Mouse (Mus musculus): ENCODE data around the gene Hoxc6.

Gene Hoxc6

GRCm38 (mm10) chr15:103013238-103013984, 15.4 kb downstream of the Hoxc6 start:
- DNase-seq (ENCODE audit: low read depth, low spot score), result peak; percentile 51

- no peak for DNase-seq (ENCODE audit: low read depth, low spot score)
Observed at GRCm38 (mm10) chr15:103014166-103015008, 16.3 kb downstream of the Hoxc6 start.

- DNase-seq (ENCODE audit: low read depth, low spot score), result no peak
Observed at GRCm38 (mm10) chr15:103015009-103015399, 16.9 kb downstream of the Hoxc6 start.

DNA sequence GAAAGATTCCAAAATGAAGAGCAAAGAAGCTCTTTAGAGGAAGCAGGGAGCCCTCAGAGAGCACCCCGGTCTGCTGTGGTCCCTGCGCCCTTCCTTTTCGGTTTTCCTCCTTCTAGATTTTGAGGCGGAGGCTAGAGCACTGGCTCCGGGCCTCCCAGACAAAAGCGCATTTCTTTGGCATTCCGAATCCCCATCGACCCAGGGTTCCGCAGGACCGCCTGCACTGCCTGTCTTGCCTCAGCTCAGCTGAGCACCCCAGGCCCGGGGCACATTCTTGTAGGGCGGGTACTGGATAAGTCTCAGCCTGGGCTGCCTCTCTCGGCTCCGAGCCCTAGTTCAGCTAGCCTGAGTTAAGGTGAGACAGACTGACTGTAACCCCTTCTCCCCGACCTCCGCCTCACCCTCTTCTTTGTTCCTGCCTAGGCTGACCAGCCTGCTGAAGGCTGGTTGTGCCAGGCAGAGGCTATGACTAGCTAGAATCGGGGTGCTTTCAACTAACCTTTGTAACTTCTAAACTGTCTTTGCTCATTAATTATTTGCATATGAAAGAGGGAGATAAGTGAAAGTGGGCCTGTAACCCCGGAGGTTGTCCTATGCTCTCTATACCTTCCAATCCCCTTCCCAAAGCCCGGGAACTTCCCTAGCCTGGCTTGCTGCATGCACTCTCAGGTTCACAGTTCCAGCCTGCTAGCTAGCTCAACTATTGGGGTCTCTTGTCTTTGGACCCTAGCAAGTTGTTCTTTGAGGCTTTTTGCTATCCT, 17.5 kb downstream of the Hoxc6 start:
- DNase-seq (ENCODE audit: low read depth, low spot score), result no peak

DNA sequence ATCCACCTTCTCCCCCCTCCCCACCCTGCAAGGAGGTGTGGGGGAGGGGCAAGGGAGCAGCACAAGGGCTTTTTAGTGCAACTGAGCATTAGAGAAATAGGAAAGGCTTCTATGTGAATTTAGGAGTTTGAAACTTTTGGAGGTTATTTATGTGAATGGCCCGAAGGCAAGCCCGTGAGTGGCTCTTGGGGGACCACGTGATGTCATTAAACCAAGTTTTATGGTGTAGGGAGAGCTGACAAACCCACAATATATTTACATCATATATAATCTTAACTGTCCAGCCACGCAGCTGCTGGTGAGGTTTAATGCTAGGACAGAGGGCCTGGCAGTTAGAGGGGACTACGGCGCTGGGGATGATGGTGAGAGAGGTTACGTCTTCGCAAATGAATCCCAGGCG, 20.6 kb downstream of the Hoxc6 start, which contains the start of gene Hoxc4:
Gene Hoxc4, plus strand, starts transcription at position 299 of the 400 bp plus-strand sequence.
- no peak for DNase-seq (ENCODE audit: low read depth, low spot score)

DNA sequence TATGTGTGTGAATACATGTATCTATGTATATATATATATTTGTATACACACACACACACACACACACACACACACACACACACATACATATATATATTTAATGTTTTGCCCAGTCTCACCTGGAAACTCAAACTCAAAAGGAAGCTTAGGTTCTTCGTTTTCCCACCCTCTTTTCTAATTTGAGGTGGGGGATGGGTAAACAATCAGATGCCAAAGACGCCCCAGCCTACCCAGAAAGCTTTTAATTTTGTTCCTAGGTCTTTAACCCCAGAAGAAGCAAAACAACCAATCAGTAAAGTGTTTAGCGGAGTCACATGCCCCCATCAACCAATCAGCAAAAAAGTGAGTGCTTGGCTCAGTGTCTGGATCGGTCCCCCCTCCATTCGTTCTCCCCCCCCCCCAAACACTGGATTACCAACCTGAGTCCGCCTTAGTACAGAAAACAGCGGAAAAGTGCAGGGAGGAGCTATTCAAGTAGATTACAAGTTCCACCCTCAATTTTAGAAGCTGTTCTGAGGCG, 22.9 kb downstream of the Hoxc6 start:
- no peak for DNase-seq (ENCODE audit: low read depth, low spot score)

DNA sequence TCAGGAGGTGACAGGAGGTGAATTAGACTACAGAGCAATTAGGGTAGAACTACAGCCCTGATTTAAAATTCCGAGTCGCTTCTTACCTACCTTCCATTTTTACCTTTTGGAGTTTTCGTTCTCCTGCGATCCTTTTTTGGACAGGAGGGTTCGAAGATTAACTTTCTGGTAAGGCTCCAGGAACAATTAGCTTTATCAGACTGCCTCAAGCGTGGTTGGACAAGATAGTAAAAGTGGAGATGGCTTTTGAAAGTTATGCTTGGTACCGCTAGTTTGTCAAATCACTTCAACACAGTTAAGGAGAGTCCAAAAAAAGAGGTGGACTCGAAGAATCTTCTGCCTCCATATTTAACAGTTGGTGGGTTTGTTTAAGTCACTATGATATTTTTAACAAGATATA, 23.5 kb downstream of the Hoxc6 start:
- no peak for DNase-seq (ENCODE audit: low read depth, low spot score)

- no peak for DNase-seq (ENCODE audit: low read depth, low spot score)
Observed at GRCm38 (mm10) chr15:103024131-103024530, 26.1 kb downstream of the Hoxc6 start.

DNA sequence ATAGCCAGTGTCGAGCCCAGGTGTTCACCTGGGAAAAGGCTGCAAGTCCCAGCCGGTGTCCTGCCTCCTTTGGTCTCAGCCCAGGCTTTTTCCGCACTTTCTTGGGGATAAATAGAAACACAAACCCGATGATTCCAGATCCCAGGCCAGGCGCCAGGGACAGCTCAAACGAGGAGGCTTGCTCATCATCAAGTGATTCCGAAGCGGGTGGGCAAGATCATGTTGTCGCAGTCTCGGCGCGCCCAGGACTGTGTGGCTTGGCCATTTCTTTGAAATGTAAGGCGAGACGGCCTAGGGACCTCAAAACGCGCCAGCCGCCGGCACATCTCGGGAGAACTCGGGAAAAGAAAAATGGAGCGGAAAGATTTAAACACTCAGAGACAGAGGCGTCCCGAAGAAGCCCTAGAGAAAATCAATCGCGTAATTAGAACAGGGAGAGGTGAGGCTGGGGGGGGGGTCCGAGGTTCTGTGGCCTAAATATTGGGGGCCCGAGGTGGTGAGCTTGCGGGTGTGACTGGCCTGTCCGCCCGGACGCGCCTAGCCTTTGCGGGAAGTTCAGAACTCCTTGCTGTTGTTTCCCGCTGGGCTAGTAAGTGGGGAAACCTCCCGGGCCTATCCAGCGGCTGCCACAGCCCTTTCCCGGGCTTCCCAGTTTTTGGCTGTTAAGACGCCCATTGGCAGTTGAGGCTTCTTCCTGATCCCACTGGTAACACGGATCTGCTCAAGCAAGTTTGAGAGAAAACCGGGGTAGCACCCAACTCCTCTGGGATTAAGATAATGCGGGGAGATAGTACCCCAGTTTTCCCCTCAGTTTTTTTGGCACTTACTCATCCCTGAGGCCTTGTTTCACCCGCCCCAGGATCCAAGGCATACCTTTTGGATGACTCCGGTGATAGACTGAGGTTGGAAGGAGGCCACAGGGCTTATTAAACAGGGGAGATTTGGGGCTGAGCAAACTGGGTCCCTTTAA, 29.5 kb downstream of the Hoxc6 start:
- DNase-seq (ENCODE audit: low read depth, low spot score), result no peak

DNA sequence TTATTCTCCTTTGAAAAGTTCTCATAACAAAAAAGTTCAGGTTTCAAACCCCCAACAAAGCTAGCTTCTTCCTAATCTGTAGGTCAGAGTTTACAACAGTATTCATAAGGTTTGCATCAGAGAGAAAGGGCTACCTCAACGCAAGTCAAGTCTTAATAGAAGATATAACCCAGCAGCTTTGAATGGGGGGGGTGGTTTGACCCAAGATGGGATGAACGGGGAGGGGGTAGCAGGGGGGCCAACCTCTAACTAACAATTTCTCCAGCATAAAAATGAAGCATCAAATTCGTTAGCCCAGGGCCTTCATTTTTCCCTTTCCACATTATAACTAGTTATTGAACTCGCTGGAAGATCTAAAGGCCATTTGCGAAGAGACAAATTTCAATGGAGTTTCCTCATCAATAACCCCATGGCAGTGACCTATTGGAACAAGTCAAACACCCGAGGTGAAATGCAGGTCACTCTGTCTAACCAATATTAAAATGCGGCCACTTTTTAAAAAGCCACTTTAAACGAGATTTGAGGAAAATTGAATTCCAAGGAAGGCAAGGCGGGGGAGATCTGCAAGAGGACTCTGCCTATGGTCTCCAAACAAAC, 31.0 kb downstream of the Hoxc6 start:
- no peak for DNase-seq (ENCODE audit: low read depth, low spot score)

- DNase-seq (ENCODE audit: low read depth, low spot score), result no peak
Observed at GRCm38 (mm10) chr15:103030142-103030541, 32.1 kb downstream of the Hoxc6 start.

- no peak for DNase-seq (ENCODE audit: low read depth, low spot score)
Observed at GRCm38 (mm10) chr15:103032167-103032566, 34.1 kb downstream of the Hoxc6 start.

DNA sequence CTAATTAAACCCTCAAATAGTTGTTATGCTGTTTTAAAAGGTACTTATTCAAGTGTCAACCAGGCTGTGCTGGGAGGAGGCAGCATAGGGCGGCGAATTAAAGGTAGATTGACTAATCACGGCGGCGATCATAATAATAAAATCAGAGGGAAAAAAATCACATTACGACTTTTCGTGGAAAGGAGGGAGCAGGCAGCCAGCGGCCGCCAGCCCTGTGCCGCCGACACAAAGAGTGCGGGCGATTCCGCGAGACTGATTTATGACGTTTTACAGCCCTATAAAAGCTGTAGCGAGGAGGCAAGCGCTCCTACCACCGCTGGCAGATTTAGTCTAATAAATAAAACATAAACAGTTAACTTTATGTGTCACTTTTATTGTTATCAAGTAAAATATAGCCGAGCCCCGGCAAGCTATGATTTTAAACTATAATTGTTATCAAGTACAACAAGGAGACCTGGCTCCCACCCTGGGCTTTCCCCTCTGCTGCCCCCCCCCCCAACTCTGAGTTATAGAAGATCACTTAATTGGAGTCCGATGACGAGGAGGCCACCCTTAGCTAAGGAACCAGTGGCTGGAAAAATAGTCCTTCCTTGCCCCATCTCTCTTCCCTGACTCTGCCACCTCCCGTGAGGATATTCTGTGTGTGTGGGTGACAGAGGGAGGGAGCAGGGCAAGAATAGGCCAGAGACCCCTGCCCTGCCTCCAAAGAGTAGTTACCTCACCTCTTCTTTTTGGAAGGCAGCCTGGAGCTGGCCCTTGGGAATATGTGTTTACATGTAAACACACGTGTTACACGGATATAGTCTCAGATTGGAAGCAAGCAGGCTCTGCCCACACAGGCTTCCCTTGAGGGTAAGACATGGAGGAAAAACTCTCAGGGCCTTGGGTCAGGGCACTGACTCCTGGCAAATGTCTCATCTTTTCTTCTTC, 34.9 kb downstream of the Hoxc6 start:
- no peak for DNase-seq (ENCODE audit: low read depth, low spot score)

DNA sequence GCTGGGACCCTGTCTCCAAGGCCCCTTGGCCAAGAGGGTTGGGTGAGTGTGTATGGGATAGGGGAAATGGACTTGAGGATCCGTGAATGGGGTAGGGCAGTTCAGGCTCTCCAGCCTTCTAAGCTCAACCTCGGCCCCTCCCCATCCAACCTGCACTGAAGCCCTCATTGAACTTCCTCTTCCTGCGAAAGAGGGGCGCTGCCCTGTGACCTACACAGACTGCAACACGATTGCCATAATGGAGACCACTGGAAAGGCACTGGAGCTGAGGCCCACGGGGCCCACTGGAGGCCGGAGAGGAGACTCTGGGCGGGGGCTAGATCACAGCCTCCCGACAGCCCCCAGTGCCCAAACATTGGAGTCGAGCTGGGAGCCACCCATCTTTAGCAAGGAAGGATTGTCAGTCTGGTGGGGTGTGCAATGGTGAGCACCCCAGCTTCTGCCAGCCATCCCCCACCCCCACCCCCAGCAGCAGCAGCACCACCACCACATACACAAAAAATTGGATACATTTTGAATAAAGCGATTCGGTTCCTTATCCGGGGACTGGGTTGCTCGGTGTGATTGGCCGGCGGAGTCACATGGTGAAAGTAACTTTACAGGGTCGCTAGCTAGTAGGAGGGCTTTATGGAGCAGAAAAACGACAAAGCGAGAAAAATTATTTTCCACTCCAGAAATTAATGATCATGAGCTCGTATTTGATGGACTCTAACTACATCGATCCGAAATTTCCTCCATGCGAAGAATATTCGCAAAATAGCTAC, 36.2 kb downstream of the Hoxc6 start:
- peak; percentile 87 for DNase-seq (ENCODE audit: low read depth, low spot score)

DNA sequence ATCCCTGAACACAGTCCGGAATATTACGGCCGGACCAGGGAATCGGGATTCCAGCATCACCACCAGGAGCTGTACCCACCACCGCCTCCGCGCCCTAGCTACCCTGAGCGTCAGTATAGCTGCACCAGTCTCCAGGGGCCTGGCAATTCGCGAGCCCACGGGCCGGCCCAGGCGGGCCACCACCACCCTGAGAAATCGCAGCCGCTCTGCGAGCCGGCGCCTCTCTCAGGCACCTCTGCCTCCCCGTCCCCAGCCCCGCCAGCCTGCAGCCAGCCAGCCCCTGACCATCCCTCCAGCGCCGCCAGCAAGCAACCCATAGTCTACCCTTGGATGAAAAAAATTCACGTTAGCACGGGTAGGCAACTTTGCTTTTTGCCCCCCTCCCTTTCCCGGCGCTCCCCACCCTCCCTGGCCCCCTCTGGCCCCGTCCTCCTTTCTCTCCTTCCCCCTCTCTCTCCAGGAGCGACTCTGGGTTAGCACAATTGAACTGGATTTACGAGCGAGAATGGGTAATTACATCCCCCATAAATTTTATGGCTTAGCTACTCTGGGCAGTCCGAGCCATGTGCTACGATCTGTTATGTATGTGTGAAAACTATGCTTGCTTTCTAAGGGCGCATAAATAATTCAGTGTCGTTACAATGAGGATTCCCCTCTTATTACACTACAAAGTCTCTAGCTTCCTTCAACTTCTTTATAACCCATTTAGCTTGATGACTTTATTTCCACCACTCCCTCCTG, 36.9 kb downstream of the Hoxc6 start:
- no peak for DNase-seq (ENCODE audit: low read depth, low spot score)

GRCm38 (mm10) chr15:103035548-103035881, 37.5 kb downstream of the Hoxc6 start:
- peak; percentile 60 for DNase-seq (ENCODE audit: low read depth, low spot score)

- no peak for DNase-seq (ENCODE audit: low read depth, low spot score)
Observed at GRCm38 (mm10) chr15:103037579-103037978, 39.5 kb downstream of the Hoxc6 start.

Data from A20 (cell line).